Mouse (Mus musculus) hindbrain, embryonic 14.5 days (tissue): Measurements from ENCODE around the gene Mt2. TPM values are rescaled to one million over a fixed set of nuclear protein-coding genes. Genes with fewer than 3 reads are reported as not detected.

Source experiments
- ATAC-seq: fragments of 200-750 bp; cut with Nextera tagmentation; 2 replicates; pipeline ENCODE4 v1.8.0; 2017; ENCODE audit warnings: moderate number of reproducible peaks, mild to moderate bottlenecking, moderate TSS enrichment, moderate library complexity; ENCODE audit not compliant: low FRiP score
- DNase-seq: peaks from one replicate; pipeline ENCODE4 v3.0.0-alpha.2; 2015; ENCODE audit warnings: low spot score
- H3K27ac ChIP-seq: fragments of 300-500 bp; sonication (generic); 2 replicates; pipeline ENCODE4 v1.5.1; 2014; ENCODE audit warnings: mild to moderate bottlenecking, moderate library complexity
- H3K27me3 ChIP-seq: fragments of 300-500 bp; sonication (generic); 2 replicates; pipeline ENCODE4 v1.6.1; 2014; ENCODE audit warnings: mild to moderate bottlenecking, low read length, mixed read lengths; ENCODE audit not compliant: control insufficient read depth, insufficient read depth
- H3K36me3 ChIP-seq: fragments of 300-500 bp; sonication (generic); replicated peaks from 2 replicates; pipeline ENCODE4 v1.6.1; 2014; ENCODE audit not compliant: control insufficient read depth, insufficient read depth
- H3K4me1 ChIP-seq: fragments of 300-500 bp; sonication (generic); replicated peaks from 2 replicates; pipeline ENCODE4 v1.6.1; 2014; ENCODE audit warnings: antibody characterized with exemption, low read length, mixed read lengths; ENCODE audit not compliant: control insufficient read depth, insufficient read depth
- H3K4me2 ChIP-seq: fragments of 300-500 bp; sonication (generic); replicated peaks from 2 replicates; pipeline ENCODE4 v1.6.1; 2014; ENCODE audit warnings: mild to moderate bottlenecking, moderate library complexity
- H3K4me3 ChIP-seq: fragments of 300-500 bp; sonication (generic); replicated peaks from 2 replicates; pipeline ENCODE4 v1.5.1; 2014; ENCODE audit warnings: mild to moderate bottlenecking, low read length
- H3K9ac ChIP-seq: fragments of 300-500 bp; sonication (generic); 2 replicates; pipeline ENCODE4 v1.6.1; 2014
- H3K9me3 ChIP-seq: fragments of 300-500 bp; sonication (generic); 2 replicates; pipeline ENCODE4 v1.6.1; 2016; ENCODE audit warnings: low read length; ENCODE audit not compliant: control insufficient read depth
- WGBS: fragments of 180-500 bp; shearing (Covaris S2); extraction: QIAGEN DNeasy Blood & Tissue Kit; methylation state at CpG from one replicate; pipeline ENCODE4 v1.1.7; 2014; 5-methylcytosine and 5-hydroxymethylcytosine counted together
- polyA plus RNA-seq: library from polyadenylated mRNA; unstranded; fragments of >200 nt; fragmentation: Nextera tagmentation; extraction: Ambion mirVana; gene quantifications from 2 replicates; pipeline ENCODE4 v1.2.1, GENCODE M21; 2014

The Mt2 gene
- polyA plus RNA-seq, 1 experiment from 2014 or later: 16.9 TPM

DNA sequence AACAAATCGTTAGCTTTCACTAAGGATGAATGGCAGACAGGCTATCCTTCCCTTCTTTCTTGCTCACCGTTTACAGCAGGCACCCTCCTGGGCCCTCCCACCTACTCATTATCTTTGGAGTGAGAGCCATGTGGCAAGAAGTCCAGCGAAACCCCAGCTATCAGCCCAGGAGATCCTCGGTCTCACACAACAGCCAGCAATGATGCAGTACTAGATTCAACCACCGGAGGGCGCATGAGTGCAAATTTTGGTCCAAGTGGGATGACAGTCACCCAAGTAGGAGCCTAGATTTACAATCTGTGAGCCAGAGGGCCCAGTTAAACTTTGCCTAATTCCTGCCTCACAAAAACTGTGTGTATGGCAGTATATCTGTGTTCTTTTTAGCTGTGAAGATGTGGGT lies 5.2 kb upstream of the Mt2 start:
- Histone ChIP-seq H3K36me3 (no peaks in the 10 kb centered on the region), H3K27me3 (peaks cover 20% of the 10 kb centered on the region), H3K9me3 (no peaks in the 10 kb centered on the region), H3K4me2 (no peak overlapping the region; the same call in 1 of the 2 replicates), H3K9ac (no peak overlapping the region), H3K27ac (no peak overlapping the region), H3K4me3 (no peak overlapping the region), H3K4me1 (peaks cover 6% of the 10 kb centered on the region)
- ATAC-seq (peak; percentile 46; the same call in 1 of the 2 replicates), DNase-seq (peak; percentile 98)
- 4% methylated on average over 6 of the region's 6 CpGs for WGBS

DNA sequence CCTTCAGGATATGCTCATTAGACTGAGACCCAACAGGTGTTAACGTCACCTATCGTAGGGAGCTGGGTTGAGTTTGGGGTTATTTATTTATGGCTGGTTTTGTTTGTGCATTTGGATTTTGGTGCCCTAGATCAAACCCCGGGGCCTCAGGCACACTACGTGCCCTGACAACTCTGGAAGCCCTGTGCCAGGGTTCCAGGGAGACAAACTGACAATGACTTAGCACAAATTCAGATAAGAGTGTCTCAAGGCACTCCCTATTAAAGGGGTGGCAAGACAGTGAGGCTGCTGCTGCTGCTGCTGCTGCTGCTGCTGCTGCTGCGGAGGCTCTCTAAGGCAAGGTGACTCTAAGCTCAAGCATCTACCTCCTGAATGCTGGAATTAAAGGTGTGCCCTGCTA lies 2.9 kb upstream of the Mt2 start:
- no peak for ATAC-seq
- peaks cover 16% of the 10 kb centered on the region for H3K4me1 ChIP-seq
- DNase-seq: no peak
- 89% methylated on average over 5 of the region's 5 CpGs for WGBS
- no peak overlapping the region for H3K27ac ChIP-seq
- H3K4me3 ChIP-seq: no peak overlapping the region
- H3K36me3 ChIP-seq: no peaks in the 10 kb centered on the region
- H3K4me2 ChIP-seq: no peak overlapping the region
- no peaks in the 10 kb centered on the region for H3K9me3 ChIP-seq
- peaks cover 43% of the 10 kb centered on the region for H3K27me3 ChIP-seq
- no peak overlapping the region for H3K9ac ChIP-seq

DNA sequence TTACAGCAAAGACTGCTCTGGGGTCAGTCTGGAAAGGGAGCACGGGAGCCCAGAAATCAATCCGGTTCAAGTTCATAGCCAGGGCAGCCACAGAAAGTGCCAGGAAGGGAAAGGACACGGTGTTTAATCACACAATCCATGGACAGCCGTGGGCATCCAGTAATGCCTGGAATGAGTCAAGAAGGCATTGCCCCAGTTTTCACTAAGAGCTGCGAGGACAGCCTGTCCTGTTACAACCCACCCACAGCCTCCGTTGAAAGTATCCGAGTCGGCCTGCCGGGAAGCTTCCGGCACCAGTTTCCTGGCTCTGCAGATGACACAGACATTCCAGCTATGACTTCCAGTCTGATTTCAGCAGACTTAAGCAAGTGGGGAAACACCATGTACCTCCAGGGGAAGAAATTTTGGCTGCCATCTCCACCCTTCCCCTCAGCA lies 1.1 kb upstream of the Mt2 start:
- DNase-seq (no peak), ATAC-seq (no peak)
- H3K27ac ChIP-seq: no peak overlapping the region
- WGBS: 49% methylated on average over 10 of the region's 10 CpGs
- no peak overlapping the region for H3K4me3 ChIP-seq
- H3K4me1 ChIP-seq: peaks cover 16% of the 10 kb centered on the region
- H3K36me3 ChIP-seq: no peaks in the 10 kb centered on the region
- peaks cover 61% of the 10 kb centered on the region for H3K27me3 ChIP-seq
- H3K9me3 ChIP-seq: no peaks in the 10 kb centered on the region
- peak overlapping the region; percentile 94 for H3K4me2 ChIP-seq
- H3K9ac ChIP-seq: no peak overlapping the region

DNA sequence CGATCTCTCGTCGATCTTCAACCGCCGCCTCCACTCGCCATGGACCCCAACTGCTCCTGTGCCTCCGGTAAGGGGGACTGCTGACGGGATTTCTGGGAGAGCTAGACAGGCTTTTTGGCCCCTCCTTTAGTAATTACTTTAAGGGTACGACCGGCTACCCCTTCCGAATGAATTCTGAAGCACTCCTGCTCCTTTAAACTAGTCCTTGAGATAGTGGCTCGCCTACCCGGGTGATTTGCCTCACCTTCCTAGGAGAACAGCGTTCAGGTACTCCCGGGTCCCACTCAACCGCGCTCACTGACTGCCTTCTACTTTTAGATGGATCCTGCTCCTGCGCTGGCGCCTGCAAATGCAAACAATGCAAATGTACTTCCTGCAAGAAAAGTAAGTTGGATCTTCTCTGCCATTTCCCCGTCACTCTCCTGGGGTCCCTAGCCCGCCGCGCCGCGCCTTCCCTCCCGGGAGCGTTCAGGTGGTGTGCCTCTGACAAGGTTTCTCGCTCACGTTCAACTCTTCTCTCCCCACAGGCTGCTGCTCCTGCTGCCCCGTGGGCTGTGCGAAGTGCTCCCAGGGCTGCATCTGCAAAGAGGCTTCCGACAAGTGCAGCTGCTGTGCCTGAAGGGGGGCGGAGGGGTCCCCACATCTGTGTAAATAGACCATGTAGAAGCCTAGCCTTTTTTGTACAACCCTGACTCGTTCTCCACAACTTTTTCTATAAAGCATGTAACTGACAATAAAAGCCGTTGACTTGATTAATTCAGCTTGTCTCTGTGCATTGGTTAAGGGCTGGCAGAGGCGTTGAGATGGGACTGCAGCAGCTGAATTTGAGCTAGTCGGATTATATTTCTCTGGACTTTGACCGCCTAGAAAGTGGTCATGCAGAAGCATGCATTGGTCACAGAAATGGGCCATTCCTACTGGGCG lies 607 bp downstream of the Mt2 start:
- H3K36me3 ChIP-seq: no peaks in the 10 kb centered on the region
- ATAC-seq (no peak), DNase-seq (no peak)
- H3K4me3 ChIP-seq: peak overlapping the region; percentile 44
- peak overlapping the region; percentile 44; the same call in 1 of the 2 replicates for H3K9ac ChIP-seq
- WGBS: 2% methylated on average over 39 of the region's 39 CpGs
- no peaks in the 10 kb centered on the region for H3K9me3 ChIP-seq
- H3K4me1 ChIP-seq: peaks cover 16% of the 10 kb centered on the region
- H3K4me2 ChIP-seq: peak overlapping the region; percentile 94
- H3K27me3 ChIP-seq: peaks cover 78% of the 10 kb centered on the region
- no peak overlapping the region for H3K27ac ChIP-seq

DNA sequence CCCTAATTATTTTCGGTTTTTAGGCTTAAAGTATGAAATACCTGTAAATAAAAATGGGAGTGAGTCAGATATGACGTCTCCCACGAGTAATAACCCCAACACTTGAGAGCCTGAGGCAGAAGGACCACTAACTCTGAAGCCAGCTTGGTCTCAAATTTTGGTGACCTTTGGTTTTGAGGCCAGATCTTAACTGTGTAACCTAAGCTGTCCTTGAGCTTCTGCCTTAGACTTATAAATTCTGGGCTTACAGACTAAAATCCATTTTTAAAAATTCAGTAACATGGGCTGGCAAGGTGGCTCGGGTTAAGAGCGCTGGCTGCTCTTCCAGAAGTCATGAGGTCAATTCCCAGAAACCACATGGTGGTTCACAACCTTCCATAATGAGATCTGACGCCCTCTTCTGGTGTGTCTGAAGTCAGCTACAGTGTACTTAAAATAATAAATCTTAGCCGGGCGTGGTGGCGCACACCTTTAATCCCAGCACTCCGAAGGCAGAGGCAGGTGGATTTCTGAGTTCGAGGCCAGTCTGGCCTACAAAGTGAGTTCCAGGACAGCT lies 1.5 kb downstream of the Mt2 start:
- H3K4me1 ChIP-seq: peaks cover 19% of the 10 kb centered on the region
- 50% methylated on average over 11 of the region's 11 CpGs for WGBS
- no peak for ATAC-seq
- peaks cover 86% of the 10 kb centered on the region for H3K27me3 ChIP-seq
- DNase-seq: no peak
- no peaks in the 10 kb centered on the region for H3K9me3 ChIP-seq
- no peak overlapping the region for H3K9ac ChIP-seq
- H3K4me3 ChIP-seq: no peak overlapping the region
- no peaks in the 10 kb centered on the region for H3K36me3 ChIP-seq
- no peak overlapping the region for H3K4me2 ChIP-seq
- no peak overlapping the region for H3K27ac ChIP-seq

DNA sequence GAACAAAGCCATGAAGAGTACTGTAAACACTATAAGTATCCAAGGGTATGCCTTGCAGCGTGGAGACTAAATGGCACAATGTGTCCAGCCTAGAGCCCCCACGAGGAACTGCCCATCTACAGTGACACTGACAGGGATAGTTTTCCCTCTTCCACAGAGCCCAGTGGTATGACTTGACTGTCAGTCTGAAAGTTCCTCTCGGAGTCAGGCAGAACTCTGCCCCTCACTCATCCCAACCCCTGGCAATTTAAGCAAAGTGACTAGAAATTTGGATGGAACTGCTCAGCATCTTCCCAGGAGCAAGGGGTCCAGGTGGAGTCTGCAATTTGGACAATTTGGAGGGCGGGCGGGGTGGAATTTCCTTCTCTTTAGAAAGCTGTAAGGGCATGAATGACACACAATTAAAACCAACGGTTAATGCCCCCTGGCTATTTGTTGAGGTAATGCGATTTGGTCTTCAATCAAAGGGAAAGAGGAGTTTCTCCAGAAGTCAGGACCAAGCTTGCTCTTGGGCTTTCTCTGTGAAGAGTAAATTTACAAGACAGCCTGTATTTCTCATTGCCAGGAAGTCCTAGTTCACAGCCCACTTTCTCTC lies 2.3 kb downstream of the Mt2 start:
- Histone ChIP-seq H3K4me1 (peaks cover 27% of the 10 kb centered on the region), H3K27ac (no peak overlapping the region), H3K36me3 (no peaks in the 10 kb centered on the region), H3K9ac (no peak overlapping the region), H3K4me2 (no peak overlapping the region), H3K27me3 (peaks cover 94% of the 10 kb centered on the region), H3K4me3 (no peak overlapping the region), H3K9me3 (no peaks in the 10 kb centered on the region)
- DNase-seq: no peak
- ATAC-seq: no peak
- 31% methylated on average over 7 of the region's 7 CpGs for WGBS

DNA sequence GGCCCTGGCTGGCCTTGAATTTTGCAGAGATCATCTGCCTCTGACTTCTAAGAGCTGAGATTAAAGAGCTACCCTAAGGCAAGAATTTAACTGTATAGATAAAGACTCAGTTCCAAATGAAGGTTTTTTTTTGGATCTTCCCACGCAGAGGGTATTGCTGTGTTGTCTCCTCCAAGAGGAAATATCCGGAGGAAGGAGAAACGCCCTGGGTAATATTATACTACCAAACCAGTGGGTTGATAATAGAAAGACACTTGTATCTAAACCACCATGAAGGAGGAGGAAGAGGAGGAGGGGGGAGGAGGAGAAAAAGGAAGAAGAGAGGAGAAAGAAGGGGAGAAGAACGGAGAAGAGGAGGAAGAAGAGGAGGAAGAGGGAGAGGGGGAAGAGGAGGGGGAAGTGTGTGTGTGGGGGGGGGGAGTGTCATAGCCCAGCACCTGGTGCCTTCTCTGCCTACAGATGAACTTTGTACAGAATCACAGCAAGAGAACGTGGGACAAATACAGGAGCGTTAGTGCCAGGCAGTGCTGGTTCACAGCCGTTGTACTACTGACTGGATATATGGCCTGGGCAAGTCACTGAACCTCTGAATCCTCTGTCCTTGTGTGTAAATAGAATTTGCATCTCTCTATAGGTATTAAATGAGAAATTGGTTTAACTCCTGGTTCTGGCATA lies 5.4 kb downstream of the Mt2 start:
- DNase-seq (no peak), ATAC-seq (no peak)
- 68% methylated on average over 7 of the region's 7 CpGs for WGBS
- Histone ChIP-seq H3K4me3 (no peak overlapping the region), H3K9me3 (no peaks in the 10 kb centered on the region), H3K4me1 (peaks cover 18% of the 10 kb centered on the region), H3K4me2 (0 out of 2 replicates have a peak overlapping the region, but pooled peaks have one; percentile 86), H3K36me3 (no peaks in the 10 kb centered on the region), H3K9ac (no peak overlapping the region), H3K27me3 (peaks cover 96% of the 10 kb centered on the region), H3K27ac (no peak overlapping the region)

DNA sequence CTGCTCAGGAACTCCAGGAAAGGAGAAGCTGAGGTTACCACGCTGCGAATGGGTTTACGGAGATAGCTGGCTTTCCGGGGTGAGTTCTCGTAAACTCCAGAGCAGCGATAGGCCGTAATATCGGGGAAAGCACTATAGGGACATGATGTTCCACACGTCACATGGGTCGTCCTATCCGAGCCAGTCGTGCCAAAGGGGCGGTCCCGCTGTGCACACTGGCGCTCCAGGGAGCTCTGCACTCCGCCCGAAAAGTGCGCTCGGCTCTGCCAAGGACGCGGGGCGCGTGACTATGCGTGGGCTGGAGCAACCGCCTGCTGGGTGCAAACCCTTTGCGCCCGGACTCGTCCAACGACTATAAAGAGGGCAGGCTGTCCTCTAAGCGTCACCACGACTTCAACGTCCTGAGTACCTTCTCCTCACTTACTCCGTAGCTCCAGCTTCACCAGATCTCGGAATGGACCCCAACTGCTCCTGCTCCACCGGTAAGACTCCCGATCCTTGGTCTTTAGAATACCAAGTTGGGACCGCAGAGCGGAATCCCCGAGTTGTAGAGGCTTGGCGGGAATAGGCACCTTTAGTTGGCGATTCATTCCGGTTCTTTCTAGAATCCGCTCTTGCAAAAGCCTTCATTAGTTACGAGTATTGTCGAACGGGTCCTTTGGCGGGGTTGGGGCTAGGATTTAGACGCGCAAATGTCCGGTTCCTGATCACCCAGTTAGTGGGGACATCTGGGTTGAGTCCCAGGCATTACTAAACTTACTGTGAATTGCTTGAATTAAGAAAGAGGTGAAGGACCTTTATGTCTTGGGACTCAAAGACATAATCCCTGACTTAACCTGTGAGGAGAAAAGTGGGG lies 6.6 kb downstream of the Mt2 start, which contains the start of gene Mt1:
TSS of gene Mt1 (plus strand) at position 226 of the 856 bp plus-strand sequence.
- Histone ChIP-seq H3K27ac (no peak within 1 kb of the TSS), H3K9me3 (no peaks in the 10 kb centered on the region), H3K9ac (peak within 1 kb of the TSS; percentile 47), H3K36me3 (no peaks in the 10 kb centered on the region), H3K4me3 (peak within 1 kb of the TSS; percentile 41), H3K4me2 (peak within 1 kb of the TSS; percentile 86), H3K27me3 (peaks cover 96% of the 10 kb centered on the region), H3K4me1 (peaks cover 18% of the 10 kb centered on the region)
- WGBS: under 1% methylated on average over 50 of the region's 50 CpGs
- peak; percentile 72 for DNase-seq
- ATAC-seq: peak; percentile 69
